Mouse (Mus musculus): Measurements from ENCODE around the gene Iqsec1.
A peak's percentile ranks its signal among the peaks of the same experiment; 100 is the strongest.

Iqsec1 gene

GRCm38 (mm10) chr6:90887024-90887775 lies 101.3 kb downstream of the Iqsec1 start:
- DNase-seq, result peak; percentile 6

GRCm38 (mm10) chr6:90885626-90886025 lies 102.9 kb downstream of the Iqsec1 start:
- no peak for DNase-seq

- peak; percentile 17 for DNase-seq
These were observed 103.9 kb downstream of the Iqsec1 start for GRCm38 (mm10) chr6:90884631-90885030.

GRCm38 (mm10) chr6:90880975-90881374 lies 107.5 kb downstream of the Iqsec1 start:
- no peak for DNase-seq

- DNase-seq, result no peak
These were observed 108.1 kb downstream of the Iqsec1 start for GRCm38 (mm10) chr6:90880404-90880803.

- no peak for DNase-seq
These were observed 116.9 kb downstream of the Iqsec1 start for GRCm38 (mm10) chr6:90871581-90871980.

- no peak for DNase-seq
These were observed 120.5 kb downstream of the Iqsec1 start for GRCm38 (mm10) chr6:90868033-90868432.

GRCm38 (mm10) chr6:90861370-90861769 lies 127.1 kb downstream of the Iqsec1 start:
- no peak for DNase-seq

GRCm38 (mm10) chr6:90857844-90858243 lies 130.6 kb downstream of the Iqsec1 start:
- DNase-seq, result no peak

GRCm38 (mm10) chr6:90852360-90852759 lies 136.1 kb downstream of the Iqsec1 start:
- DNase-seq, result no peak

- no peak for DNase-seq
These were observed 140.4 kb downstream of the Iqsec1 start for GRCm38 (mm10) chr6:90848068-90848467.

GRCm38 (mm10) chr6:90847523-90847922 lies 141.0 kb downstream of the Iqsec1 start:
- DNase-seq, result no peak

GRCm38 (mm10) chr6:90839972-90840371 lies 148.5 kb downstream of the Iqsec1 start:
- DNase-seq, result no peak

- no peak for DNase-seq
These were observed 151.7 kb downstream of the Iqsec1 start for GRCm38 (mm10) chr6:90836749-90837148.

GRCm38 (mm10) chr6:90829536-90829935 lies 158.9 kb downstream of the Iqsec1 start:
- no peak for DNase-seq

GRCm38 (mm10) chr6:90825063-90825462 lies 163.4 kb downstream of the Iqsec1 start:
- no peak for DNase-seq

- DNase-seq, result no peak
These were observed 165.2 kb downstream of the Iqsec1 start for GRCm38 (mm10) chr6:90823322-90823721.

- DNase-seq, result no peak
These were observed 166.4 kb downstream of the Iqsec1 start for GRCm38 (mm10) chr6:90821916-90822602.

GRCm38 (mm10) chr6:90819880-90820279 lies 168.6 kb downstream of the Iqsec1 start:
- no peak for DNase-seq

- peak; percentile 19 for DNase-seq
These were observed 169.5 kb downstream of the Iqsec1 start for GRCm38 (mm10) chr6:90818956-90819355.

GRCm38 (mm10) chr6:90816551-90816950 lies 171.9 kb downstream of the Iqsec1 start:
- DNase-seq, result no peak

GRCm38 (mm10) chr6:90815341-90815740 lies 173.1 kb downstream of the Iqsec1 start:
- DNase-seq, result no peak

- DNase-seq, result no peak
These were observed 175.0 kb downstream of the Iqsec1 start for GRCm38 (mm10) chr6:90813526-90813925.

- DNase-seq, result no peak
These were observed 175.9 kb downstream of the Iqsec1 start for GRCm38 (mm10) chr6:90812584-90812983.

All from kidney, adult 11 months (tissue).